Mouse (Mus musculus) liver, postnatal 0 days (tissue): ENCODE measurements around the gene Gpr132. TPM values are rescaled to one million over a fixed set of nuclear protein-coding genes. Genes with fewer than 3 reads are reported as not detected.

ENCODE experiments used
- ATAC-seq: fragments of 200-750 bp; cut with Nextera tagmentation; 2 replicates; pipeline ENCODE4 v1.8.0; 2017; ENCODE audit warnings: mild to moderate bottlenecking, moderate library complexity
- DNase-seq: peaks from one replicate; pipeline ENCODE4 v3.0.0-alpha.2; 2016
- H3K27ac ChIP-seq: fragments of 300-500 bp; sonication (generic); 2 replicates; pipeline ENCODE4 v1.5.1; 2014; ENCODE audit warnings: antibody characterized with exemption, moderate library complexity, mild to moderate bottlenecking, low read depth
- H3K27me3 ChIP-seq: fragments of 300-500 bp; sonication (generic); 2 replicates; pipeline ENCODE4 v1.6.1; 2014; ENCODE audit warnings: low read length, control low read depth, mixed read lengths; ENCODE audit not compliant: insufficient read depth
- H3K36me3 ChIP-seq: fragments of 300-500 bp; sonication (generic); replicated peaks from 2 replicates; pipeline ENCODE4 v1.6.1; 2014; ENCODE audit warnings: mild to moderate bottlenecking, control low read depth, low read length, moderate library complexity, mixed read lengths; ENCODE audit not compliant: insufficient read depth
- H3K4me1 ChIP-seq: fragments of 300-500 bp; sonication (generic); 2 replicates; pipeline ENCODE4 v1.6.1; 2014; ENCODE audit warnings: antibody characterized with exemption, mild to moderate bottlenecking, control low read depth; ENCODE audit not compliant: insufficient read depth
- H3K4me2 ChIP-seq: fragments of 300-500 bp; sonication (generic); 2 replicates; pipeline ENCODE4 v1.6.1; 2014; ENCODE audit warnings: low read depth, mild to moderate bottlenecking, low read length, moderate library complexity, mixed read lengths
- H3K4me3 ChIP-seq: fragments of 300-500 bp; sonication (generic); 2 replicates; pipeline ENCODE4 v1.5.1; 2014; ENCODE audit warnings: low read depth, low read length
- H3K9ac ChIP-seq: fragments of 300-500 bp; sonication (generic); replicated peaks from 2 replicates; pipeline ENCODE4 v1.6.1; 2014; ENCODE audit warnings: mild to moderate bottlenecking, moderate library complexity
- H3K9me3 ChIP-seq: fragments of 300-500 bp; sonication (generic); 2 replicates; pipeline ENCODE4 v1.6.1; 2016; ENCODE audit warnings: mild to moderate bottlenecking, control low read depth, low read length, mixed read lengths
- CTCF ChIP-seq: sonication (generic); IDR thresholded peaks from 2 replicates; pipeline ENCODE4 v1.5.1; 2016; ENCODE audit warnings: antibody characterized with exemption, low read depth
- EP300 ChIP-seq: IDR thresholded peaks from 2 replicates; pipeline ENCODE4 v1.6.1; 2016; ENCODE audit warnings: antibody characterized with exemption, low read depth, mild to moderate bottlenecking
- WGBS: fragments of 180-500 bp; shearing (Covaris S2); extraction: QIAGEN DNeasy Blood & Tissue Kit; methylation state at CpG from one replicate; pipeline ENCODE4 v1.1.7; 2014; ENCODE audit not compliant: insufficient replicate concordance; 5-methylcytosine and 5-hydroxymethylcytosine counted together
- polyA plus RNA-seq: library from polyadenylated mRNA; unstranded; fragments of >200 nt; fragmentation: Nextera tagmentation; extraction: Ambion mirVana; gene quantifications from 2 replicates; pipeline ENCODE4 v1.2.1, GENCODE M21; 2015

The Gpr132 gene
- polyA plus RNA-seq, 1 experiment from 2014 or later, result 0.34 TPM

DNA sequence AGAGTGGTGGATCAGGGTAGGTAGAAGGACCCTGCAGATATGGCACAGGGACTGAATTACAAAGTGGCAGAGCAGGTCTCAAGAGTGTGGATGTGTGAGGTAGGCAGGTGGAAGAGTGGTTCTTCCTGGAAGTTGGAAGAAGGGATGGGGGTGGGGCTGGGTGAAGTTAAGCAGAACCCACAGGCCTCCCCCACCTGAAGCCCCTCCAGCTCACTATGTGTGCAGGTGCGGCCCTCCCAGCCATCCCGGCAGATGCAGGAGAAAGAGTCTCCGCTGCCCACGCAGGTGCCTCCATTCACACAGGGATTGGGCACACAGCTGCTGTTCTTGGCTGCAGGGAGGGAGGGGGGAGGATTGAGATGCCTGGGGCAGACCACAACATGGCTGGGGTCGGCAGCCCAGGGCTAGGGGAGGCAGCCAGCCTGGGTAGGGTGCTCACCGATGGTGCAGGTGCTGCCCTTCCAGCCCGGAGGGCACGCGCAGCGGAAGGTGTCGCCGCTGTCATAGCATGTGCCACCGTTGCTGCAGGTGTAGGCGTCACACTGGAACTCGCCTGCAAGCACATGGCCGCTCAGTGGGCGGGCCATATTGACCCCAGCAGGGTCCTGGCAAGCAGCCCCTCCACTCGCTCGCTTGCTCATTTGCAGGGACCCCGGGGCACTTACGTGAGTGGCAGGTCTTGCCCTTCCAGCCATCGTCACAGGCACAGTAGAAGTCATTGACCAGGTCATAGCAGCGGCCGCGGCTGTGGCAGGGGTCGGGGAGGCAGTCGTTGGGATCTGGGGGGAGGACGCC lies 45.1 kb upstream of the Gpr132 start:
- ATAC-seq, result no peak
- TF ChIP-seq CTCF (no peak), EP300 (no peak)

DNA sequence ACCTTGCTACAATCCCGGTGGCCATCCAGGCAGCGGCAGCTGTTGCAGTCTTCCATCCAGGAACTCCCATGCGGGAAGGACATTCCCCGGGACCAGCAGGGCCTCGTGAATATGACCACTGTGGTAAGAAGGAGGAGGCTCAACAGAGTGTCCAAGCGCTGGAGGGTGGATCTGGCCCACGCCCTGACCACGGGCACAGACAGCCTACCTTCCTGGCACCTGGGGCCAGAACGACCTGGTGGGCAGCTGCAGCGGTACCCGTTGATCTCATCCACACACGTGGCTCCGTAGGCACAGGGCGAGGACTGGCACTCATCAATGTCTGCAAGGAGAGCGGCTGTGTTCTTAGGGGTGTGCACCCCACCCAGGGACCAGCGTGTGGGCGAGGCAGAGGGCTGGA lies 43.7 kb upstream of the Gpr132 start:
- no peak for ATAC-seq

More for the DNA sequence above, 45.1 kb upstream of the Gpr132 start:
- Histone ChIP-seq H3K27me3 (no peaks in the 10 kb centered on the region), H3K27ac (no peak overlapping the region), H3K4me2 (no peak overlapping the region), H3K9me3 (no peaks in the 10 kb centered on the region), H3K4me1 (no peaks in the 10 kb centered on the region; the same call in 1 of the 2 replicates), H3K36me3 (no peaks in the 10 kb centered on the region), H3K9ac (no peak overlapping the region), H3K4me3 (no peak overlapping the region)
- 89% methylated on average over 28 of the region's 28 CpGs for WGBS
- no peak for DNase-seq

DNA sequence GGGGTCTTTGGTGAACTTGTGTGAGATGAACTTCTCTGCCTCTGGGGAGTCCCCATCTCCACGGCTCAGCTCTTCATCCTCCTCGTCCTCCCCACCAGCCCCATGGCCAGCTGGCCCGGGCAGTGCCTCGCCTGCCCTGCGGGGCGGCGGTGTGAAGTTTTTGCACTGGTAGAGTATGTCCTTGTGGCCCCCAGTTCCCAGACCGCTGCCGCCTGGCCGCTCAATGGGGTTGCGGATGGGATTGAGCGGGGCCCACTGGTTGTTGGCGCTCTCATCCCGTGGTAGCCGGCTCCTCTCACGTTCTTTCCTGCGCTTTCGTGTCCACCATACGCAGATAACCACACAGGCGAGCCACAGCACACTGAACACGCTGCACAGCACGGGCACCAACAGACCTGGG lies 41.0 kb upstream of the Gpr132 start:
- Histone ChIP-seq H3K27ac (no peak overlapping the region), H3K4me1 (no peaks in the 10 kb centered on the region), H3K9me3 (no peaks in the 10 kb centered on the region), H3K4me3 (no peak overlapping the region), H3K27me3 (no peaks in the 10 kb centered on the region), H3K4me2 (no peak overlapping the region), H3K9ac (no peak overlapping the region), H3K36me3 (no peaks in the 10 kb centered on the region)
- DNase-seq, result no peak
- TF ChIP-seq CTCF, result no peak
- WGBS, result 89% methylated on average over 22 of the region's 22 CpGs
- no peak for ATAC-seq

More for the DNA sequence above, 43.7 kb upstream of the Gpr132 start:
- no peak overlapping the region for H3K4me2 ChIP-seq
- no peak overlapping the region for H3K9ac ChIP-seq
- H3K36me3 ChIP-seq, result no peaks in the 10 kb centered on the region
- no peaks in the 10 kb centered on the region for H3K9me3 ChIP-seq
- WGBS, result 81% methylated on average over 14 of the region's 17 CpGs
- no peaks in the 10 kb centered on the region for H3K4me1 ChIP-seq
- H3K27ac ChIP-seq, result no peak overlapping the region
- no peaks in the 10 kb centered on the region for H3K27me3 ChIP-seq
- no peak for TF ChIP-seq EP300
- no peak for TF ChIP-seq CTCF
- H3K4me3 ChIP-seq, result no peak overlapping the region
- DNase-seq, result no peak

DNA sequence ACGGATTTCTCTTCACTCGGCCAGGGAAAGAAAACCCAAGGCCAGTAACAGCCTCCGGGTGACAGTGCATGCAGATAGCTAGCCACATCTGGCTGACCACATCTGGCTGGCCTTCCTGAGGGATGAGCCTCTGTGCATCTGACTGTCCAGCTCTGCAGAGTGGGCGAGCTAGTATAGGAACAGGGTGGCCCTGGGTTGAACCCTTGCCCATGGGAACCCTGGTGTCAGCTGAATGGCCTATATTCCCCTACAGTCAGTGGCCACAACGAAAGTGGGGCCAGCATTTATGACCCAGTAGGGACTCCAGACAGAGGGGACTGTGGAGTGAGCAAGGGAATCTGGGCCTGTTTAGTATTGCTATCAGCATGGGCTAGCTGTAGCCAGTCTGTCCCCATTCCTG lies 37.0 kb upstream of the Gpr132 start:
- Histone ChIP-seq H3K9me3 (no peaks in the 10 kb centered on the region), H3K27me3 (no peaks in the 10 kb centered on the region), H3K4me1 (no peaks in the 10 kb centered on the region), H3K9ac (no peak overlapping the region), H3K4me2 (no peak overlapping the region), H3K27ac (no peak overlapping the region), H3K4me3 (no peak overlapping the region), H3K36me3 (no peaks in the 10 kb centered on the region)
- ATAC-seq (no peak), DNase-seq (no peak)
- TF ChIP-seq EP300 (no peak), CTCF (no peak)
- WGBS, result 74% methylated on average over 5 of the region's 5 CpGs

DNA sequence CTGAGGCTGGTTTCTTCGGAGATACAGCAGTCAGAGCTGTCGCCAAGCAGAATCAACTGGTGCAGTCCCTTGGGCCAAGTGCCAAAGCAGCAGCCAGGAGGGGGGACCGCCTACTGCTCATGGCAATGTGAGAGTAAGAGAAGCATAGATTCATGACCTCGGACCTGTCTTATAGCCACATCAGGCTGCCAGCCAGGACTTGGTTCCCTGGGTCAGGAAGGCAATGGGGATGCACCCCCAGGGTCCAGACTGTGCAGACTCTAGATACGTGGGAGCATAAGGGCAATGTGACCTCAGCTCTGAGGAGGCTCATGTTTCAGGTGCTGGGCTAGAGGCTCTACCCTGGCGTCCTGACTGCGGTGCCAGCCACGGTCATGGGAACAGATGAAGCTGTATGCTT lies 35.9 kb upstream of the Gpr132 start:
- Histone ChIP-seq H3K4me1 (no peaks in the 10 kb centered on the region), H3K9me3 (no peaks in the 10 kb centered on the region), H3K4me3 (no peak overlapping the region), H3K27ac (no peak overlapping the region), H3K9ac (no peak overlapping the region), H3K36me3 (no peaks in the 10 kb centered on the region), H3K27me3 (no peaks in the 10 kb centered on the region), H3K4me2 (no peak overlapping the region)
- TF ChIP-seq EP300, result no peak
- TF ChIP-seq CTCF, result no peak
- 83% methylated on average over 8 of the region's 8 CpGs for WGBS
- DNase-seq (no peak), ATAC-seq (no peak)

DNA sequence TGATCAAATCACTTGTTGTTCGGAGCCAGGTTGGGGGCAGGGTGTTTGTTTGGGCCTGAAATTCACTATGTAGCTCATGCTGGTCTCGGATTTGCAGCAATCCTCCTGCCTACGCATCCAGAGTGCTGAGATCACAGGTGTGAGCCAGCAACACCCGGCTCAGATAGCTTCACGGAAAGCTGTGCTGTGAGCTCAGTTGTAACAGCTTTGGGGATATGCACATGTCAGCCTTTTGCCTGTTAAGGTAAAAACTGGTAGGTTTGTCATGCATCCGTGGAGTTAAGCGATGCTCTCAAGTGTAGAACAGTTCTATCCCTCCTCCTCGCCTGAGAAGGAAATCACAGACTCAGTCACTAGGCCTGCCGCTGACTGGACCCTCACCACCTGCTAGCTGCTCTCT lies 32.6 kb upstream of the Gpr132 start:
- no peak for ATAC-seq
- H3K4me3 ChIP-seq, result no peak overlapping the region

More for the DNA sequence above, 32.6 kb upstream of the Gpr132 start:
- no peak for TF ChIP-seq EP300
- no peak for TF ChIP-seq CTCF
- 85% methylated on average over 9 of the region's 9 CpGs for WGBS
- no peaks in the 10 kb centered on the region for H3K36me3 ChIP-seq
- peaks cover 1% of the 10 kb centered on the region; the same call in 1 of the 2 replicates for H3K4me1 ChIP-seq
- no peak overlapping the region for H3K4me2 ChIP-seq
- DNase-seq, result no peak
- H3K9ac ChIP-seq, result no peak overlapping the region
- H3K9me3 ChIP-seq, result no peaks in the 10 kb centered on the region
- H3K27me3 ChIP-seq, result no peaks in the 10 kb centered on the region
- no peak overlapping the region for H3K27ac ChIP-seq
